Mouse (Mus musculus) kidney, adult 11 months (tissue): Measurements from ENCODE around the gene Tnp2.

Experiments used
- DNase-seq: peaks from one replicate; pipeline ENCODE4 v3.0.0; 2022

Tnp2 gene

DNA sequence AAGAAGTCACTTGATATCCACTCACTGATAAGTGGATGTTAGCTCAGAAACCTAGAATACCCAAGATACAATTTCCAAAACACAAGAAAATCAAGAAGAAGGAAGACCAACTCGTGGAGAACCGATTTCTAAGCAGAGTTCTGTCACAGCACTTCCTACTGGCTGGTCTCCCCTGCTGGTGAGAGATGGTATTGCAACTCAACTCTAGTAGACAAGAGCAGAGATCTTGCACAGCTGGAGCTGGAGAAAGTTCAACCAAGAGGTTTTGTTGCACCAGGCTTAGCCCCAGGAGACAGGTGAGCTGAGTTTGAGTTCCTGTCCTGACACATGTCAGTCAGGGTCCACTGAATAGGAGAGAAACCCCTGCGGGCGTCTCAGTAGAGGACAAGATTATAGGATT lies 21.3 kb downstream of the Tnp2 start:
- peak; percentile 35 for DNase-seq

DNA sequence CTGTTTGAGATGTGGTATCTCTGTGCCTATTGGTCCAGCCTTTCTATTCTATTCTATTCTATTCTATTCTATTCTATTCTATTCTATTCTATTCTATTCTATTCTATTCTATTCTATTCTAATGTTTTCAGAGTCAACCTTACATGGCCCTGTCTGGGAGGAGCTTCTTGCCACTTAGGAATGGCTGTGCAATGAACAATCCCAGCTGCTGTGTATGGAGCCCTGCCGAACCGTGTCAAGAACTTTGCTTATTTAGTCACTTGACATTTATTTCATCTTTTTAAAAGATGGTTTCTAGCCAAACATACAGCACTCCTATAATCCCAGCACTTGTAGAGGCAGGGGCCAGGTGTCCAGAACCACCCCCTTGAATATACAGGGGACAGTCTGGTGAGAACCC lies 24.1 kb downstream of the Tnp2 start:
- no peak for DNase-seq

DNA sequence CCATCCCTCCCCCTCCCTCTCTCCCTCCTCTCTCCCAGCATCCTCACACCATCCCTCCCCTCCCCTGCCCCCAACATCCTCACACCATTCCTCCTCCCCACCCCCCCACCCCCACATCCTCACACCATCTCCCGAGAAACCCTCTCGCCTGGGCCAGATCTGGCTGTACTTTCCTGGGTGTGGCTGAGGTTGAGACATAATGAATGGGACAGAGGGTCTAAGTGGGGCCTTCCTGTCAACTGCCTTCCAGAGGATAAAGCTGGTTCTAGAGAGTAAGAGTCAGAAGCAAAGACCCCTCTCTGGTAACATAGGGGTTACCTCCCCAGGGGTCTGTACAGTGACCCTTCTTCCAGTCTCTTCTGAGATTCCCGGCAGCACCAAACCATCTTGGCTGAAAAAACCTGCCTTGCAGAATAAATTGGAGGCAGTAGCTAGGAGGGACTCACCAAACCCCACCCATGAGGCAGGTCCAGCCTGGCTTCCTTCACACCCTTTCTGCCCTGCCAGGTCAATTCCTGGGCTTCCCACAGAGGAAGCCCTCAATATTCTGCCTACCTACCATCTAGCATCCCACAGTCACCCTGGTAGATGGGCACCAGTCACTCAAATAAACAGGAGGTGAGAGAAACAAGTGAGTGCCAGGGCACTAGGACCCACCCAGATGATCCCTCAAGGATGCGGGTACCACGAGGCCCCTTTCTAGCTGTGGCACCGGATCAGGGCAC lies 24.8 kb downstream of the Tnp2 start:
- no peak for DNase-seq

DNA sequence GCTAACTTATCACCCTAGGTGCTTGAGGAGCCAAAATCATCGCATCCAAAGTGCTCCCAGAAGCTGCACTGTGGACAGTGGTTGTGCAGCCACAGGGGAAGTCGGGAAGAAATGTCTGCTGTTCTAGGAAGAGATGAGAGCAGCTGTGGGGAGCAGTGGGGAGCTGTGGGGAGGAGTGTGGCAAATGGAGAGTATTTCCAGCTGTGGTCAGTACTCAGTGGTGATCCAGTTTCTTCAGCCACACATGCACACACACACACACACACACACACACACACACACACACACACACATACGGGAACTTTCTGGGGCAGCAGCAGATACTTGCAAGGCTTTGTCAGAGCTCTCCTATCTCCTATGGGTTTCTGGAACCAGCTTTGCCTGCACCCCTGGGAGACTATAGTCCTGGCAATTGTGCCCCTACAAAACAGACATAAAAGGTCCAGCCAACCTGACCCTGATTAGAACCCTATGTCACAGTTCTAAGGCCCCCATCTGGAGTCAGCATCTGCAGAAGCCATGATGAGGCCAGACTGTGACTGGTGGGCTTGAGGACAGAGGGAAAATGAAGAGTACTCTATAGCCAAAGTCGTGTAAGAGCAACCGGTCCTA lies 25.8 kb downstream of the Tnp2 start:
- DNase-seq, result no peak

DNA sequence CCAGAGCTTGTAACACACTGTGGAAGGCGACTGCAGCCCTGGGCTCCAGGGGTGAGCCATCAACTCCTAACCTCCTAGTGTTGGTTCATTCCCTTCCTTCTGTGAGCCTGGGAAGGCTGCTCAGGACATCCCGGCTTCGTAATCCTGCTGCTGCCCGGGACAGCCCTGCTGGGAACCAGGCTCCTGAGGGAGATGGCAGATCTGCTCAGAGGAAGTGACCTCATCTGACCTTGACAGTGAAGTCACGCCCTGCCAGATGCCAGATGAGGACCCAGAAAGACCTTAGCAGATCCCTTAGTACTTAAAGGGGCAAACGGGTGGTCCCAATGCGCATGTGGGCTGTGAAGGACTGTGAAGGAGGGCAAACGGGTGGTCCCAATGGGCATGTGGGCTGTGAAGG lies 27.3 kb downstream of the Tnp2 start:
- no peak for DNase-seq

DNA sequence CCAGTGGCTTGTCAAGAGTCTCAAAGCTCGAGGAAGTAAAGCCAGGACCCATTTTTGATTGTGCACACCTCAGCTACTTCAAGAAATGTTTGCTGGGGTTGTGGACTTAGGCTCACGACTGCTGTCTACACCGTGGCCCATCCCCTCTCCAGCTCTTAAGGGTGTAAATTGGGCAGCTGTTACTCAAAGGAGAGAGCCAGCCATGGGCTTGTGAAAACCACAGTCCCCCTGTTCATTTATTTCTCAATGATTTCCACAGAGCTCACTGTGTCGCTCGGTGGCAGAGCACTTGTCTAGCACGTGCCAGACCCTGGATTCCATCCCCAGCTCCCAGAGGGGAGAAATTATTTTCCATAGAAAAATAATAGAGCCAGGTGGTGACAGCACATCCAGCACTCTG lies 32.3 kb downstream of the Tnp2 start:
- DNase-seq, result no peak

DNA sequence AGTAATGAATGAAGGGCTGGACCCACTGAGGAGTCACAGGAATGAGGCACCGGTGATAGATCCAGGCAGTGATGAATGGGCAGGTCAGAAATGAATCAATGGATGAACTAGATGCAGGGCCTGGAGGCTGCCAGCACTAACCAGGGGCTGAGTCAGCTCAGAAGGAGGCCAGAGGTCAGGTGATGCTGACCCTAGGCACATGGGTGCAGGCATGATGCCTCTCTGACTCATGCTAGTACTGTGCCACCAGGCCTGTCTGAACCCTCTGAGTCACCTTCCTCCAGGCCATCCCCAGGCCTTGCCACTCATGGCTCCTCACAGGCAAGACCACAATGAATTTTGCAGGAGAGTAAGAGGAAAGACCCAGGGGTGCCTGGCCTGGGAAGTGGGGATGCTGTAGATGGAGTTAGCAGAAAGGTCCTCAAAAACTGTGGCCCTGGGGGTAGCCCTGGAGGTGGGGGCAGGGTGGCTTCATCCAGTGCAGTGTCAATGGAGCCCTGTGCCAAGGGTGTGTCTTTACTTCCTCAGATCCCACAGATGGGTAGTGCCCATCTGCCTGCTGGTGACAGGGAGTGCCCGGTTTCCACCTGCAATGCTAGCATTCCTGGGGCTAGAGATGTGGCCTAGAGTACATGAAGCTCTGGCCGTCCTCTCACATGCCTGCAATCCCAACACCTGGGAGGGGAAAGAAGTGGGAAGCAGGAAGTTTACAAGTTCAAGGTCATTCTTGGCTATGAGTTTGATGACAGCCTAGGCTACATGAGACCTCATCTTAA lies 33.8 kb downstream of the Tnp2 start:
- no peak for DNase-seq

DNA sequence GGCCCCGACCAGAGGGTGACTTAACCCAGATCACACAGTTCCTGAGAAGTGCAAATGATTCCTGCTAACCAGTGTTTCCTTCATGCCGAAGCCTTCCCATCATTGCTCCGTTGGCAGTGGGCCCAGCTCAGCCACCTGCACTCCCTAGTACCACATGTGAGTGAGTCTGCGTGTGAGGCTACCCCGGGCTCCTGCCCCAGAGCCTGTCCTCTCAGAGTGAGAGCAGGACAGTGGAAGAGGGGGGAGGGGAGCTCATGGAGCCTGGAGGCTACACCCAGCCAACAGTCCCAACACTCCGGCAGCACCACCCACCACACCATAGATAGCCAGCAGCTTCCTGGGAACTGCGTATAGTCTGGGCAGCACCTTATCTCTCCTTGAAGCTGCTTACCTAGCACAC lies 38.6 kb downstream of the Tnp2 start:
- no peak for DNase-seq

DNA sequence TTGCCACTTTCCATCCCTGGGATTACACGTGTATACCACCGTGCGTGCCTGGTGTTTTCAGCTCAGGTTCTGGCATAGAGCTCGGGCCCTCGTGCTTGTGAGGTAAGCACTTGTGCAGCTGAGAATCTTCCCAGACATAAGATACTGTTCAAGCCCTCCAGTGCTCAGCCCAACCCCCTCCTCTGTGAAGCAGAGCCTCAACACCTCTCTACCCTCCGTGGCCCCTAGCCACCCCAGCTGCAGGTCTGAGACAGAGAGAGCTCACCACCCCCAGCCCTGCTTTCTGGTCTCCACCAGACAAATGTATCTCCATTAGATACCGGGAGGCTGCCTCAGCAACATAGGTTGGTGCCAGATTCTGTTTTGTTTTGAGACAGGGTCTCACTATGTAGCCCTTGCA lies 39.2 kb downstream of the Tnp2 start:
- no peak for DNase-seq

DNA sequence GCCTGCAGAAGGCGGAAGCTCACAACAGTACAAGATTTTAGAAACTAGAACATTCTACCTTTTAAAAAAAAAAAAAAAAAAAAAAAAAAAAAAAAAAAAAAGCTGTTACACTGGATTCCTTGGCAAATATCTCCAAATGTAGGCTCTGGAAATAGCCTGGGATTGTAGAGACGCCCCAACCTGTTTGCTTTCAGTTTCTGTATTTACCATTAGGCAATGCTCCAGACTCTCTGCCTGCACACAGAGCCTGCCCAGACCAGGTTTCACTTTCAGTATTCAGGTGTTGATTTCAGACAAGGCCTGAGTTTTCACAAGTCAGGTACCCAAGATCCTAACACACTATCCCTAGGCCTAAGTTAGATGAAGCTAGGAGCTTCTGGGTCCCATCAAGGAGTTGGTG lies 47.4 kb downstream of the Tnp2 start:
- DNase-seq, result peak; percentile 47

DNA sequence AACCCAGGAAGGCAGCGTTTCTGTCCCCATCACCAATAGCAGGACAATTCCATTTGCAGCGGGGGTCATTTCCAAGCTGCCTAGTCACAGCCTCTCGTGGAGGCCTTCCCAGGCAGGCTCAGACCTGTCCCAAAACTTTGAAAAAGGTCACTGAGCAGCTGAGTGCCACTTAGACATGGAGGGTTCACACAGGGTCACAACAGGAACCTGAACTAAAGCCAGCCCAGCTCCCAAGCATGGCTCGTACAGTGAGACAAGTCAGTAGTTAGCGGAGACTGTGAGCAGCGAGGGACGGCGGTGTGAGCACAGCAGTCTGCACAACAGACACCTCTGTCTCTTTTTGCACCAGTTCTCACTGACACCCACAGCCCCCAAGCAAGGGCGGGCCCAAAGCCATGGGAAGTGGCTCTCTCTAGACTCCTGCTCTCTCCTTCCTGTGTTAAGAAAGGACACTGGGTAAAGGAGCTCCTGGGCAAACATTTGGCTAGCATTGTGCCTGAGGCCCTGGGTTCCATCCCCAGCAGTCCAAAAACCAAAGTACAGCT lies 48.5 kb downstream of the Tnp2 start:
- DNase-seq, result peak; percentile 46

DNA sequence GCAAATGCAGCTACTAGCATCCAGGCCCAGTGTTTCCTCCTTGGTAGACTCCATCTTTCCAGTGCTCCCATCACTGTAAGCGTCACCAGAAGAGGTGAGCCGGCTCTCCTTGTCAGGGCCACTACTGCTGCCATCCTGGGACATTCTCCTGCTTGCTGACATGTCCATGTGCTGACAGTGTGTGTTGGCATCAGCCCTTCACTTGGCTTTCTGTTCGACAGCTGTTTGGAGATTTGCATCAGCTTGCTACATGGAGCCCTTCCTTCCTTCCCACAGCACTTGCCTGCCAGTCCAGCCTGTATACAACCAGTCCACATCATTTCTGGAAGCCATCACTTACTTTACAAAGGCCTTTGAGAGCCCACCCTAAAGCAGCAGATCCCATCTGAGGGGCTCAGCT lies 49.6 kb downstream of the Tnp2 start:
- no peak for DNase-seq
